Mouse (Mus musculus) frontal cortex, postnatal 36 days (tissue): ENCODE measurements at regions not wholly inside any gene's neighbourhood (a gene's known extent, or its start where the extent isn't known, plus 50 kb on each side); places are given as distances from the start of the nearest gene placed in this dataset.

Experiments
- DNase-seq, 2 experiments: peaks; one replicate each; pipeline ENCODE4 v3.0.0; 2022; ENCODE audit warnings: low spot score in 2 of 2

DNA sequence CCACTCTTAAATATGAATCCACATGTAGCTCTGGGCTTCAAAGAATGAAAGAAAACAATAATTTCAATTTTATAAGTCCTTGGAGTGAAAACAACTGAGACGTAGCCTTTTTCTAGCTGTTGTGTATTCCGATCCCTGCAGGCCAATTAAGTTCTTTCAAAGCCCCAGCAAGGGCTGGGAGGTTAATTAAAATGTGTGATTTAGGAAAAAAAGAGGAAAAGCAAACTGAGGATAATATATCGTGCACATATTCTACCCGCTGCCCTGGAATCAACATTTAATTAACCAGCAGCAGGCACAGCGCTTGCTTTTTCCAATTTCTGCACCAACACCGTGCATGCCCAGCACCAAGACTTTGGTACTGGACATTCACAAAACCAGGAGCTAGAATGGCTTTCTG is 167.0 kb downstream of the Nectin3 start:
- no peak for DNase-seq

DNA sequence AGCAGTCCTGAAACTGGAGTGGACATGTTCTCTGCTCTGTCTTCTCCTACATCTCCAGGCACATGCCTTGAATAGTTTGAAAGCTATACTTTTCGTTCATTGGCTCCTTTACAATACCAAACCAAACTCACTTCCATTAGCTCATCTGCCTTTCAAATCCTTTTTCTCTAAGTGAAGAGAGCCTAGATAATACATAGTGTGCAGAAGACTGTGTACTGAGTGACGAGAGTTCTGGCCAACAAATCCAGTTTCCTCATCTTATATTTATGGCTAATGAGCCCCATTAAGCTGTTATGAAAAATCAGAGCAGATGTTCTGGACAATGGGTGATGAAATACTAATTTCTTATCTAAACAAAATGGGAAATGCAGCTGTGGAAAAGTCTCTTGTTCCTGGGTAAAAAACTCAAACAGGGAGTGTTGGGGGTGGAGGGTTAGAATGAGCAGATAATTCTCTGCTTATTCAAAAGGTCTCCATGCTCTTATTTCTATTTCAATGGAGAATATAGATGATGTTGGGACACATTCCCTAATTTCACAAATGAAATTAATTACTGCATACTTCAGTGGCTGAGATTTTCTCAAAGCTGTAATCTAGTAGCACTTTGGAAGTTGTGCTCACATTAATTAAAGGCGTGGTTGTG is 144.3 kb upstream of the Gm4737 start:
- no peak for DNase-seq

DNA sequence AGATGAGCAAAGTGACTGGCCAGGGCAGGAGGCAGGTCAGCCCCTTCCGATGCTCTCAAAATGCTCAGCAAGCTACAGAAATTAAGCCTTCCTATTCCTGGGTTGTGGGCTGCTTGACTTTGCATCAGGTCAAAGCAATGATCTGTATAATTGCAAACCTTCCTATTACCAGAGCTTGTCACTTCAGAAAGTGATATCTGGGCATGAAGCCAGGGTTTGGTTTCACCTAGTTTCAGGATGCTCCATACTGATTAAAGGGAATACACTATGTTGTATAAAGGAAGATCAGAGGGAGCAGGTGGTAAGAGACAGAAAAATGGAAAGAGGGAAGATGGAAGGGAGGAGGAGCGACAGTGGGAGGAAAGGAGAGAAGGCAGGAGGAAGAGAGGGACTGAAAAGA is 142.3 kb upstream of the Gm4737 start:
- DNase-seq: no peak

DNA sequence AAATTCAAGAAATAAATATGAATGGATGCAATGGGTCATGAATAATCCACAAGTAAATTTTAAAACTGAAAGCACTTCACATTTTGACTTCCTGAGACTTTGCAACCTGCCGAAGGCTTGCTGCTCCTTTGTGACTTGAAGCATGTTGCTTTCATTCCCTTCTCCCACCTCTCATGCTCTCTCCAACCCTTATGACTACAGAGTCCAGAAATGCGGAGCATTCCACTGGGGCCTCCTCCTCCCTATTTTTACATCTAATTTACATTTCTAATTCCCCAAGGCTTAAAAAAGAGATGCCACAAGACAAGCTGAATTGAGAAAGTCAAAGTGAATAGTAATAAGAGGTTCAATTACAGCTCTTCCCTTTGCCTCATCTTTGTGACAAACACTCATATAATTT is 141.5 kb upstream of the Gm4737 start:
- DNase-seq: peak in 1 of 2 experiments; percentile 12

DNA sequence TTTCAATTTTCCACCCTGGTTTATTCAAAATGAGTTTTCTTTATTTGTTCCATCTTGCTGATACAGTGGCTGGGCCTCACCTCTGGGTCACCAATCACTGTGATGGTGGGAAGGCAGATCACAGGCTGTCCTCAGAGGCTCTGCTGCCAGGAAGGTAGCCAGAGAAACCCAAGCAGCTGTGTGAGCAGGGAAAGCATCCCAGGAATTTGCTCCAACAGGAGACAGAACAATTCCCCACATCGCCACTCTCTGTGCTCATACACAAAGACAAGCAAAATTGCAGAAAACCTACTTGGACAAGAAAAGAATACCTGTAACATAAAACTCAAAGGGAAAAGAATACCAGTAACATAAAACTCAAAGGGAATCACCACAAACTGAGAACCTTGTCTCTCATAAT is 139.0 kb upstream of the Gm4737 start:
- no peak for DNase-seq

- no peak for DNase-seq
These were observed 136.4 kb upstream of the Gm4737 start for GRCm38 (mm10) chr16:46291067-46291833.

GRCm38 (mm10) chr16:46290199-46290598 is 135.3 kb upstream of the Gm4737 start:
- peak; percentile 33 to 66 for DNase-seq

DNA sequence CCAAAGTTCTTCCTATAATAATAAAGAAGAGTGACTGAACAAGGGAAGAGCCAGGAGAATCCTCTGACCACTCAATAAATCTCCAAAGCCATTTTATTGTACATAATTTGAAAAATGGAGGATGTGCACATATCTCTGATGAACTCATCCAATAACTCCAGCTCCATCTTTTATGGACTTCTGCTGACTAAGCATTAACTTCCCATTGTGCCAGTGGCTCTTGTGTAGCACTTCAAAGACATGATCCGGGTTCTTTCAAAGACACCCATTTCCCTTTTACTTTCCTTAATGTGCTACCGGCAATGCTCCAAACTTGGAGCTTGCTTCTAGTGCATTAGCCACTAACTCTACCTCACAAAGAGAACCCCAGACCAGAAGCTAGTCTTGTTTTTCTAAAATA is 112.7 kb upstream of the Gm4737 start:
- DNase-seq: no peak

GRCm38 (mm10) chr16:46251639-46252038 is 96.8 kb upstream of the Gm4737 start:
- DNase-seq: no peak

DNA sequence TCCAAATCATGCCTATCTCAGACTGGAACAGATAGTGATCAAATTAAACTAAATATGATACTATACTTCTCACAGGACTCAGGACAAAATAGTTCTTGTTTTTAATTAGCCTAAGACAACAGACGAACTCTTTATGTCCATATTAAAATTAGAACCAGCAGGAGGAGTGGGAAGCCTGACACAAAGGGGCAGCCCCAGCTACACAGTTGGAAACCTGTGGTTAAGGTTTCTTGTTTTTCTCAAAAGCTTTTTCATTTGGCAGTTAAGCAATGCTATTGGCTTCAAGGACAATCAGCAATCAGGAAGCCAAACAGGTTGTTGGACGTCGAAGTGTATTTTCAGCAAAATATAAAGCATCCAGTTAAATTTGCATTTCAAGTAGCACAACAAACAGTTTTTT is 96.1 kb upstream of the Gm4737 start:
- DNase-seq: no peak

DNA sequence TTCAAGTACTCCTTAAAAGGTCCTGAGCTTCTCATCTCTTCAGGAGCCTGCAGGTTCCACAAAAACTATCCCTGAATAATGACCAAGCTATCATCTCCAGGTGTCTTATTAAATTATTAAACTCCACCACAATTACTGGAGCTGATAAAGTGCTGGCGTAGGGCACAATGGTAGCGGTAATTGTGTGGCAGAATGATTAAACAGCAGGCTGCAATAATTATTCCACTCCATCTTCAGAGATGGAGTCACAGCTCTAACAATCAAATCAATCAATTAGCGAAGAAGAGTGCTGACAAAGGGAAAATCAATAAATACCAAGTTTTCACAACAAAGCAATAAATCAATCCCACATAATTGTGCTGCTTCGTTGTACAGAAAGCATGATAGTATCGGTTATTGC is 90.7 kb upstream of the Gm4737 start:
- DNase-seq: no peak

DNA sequence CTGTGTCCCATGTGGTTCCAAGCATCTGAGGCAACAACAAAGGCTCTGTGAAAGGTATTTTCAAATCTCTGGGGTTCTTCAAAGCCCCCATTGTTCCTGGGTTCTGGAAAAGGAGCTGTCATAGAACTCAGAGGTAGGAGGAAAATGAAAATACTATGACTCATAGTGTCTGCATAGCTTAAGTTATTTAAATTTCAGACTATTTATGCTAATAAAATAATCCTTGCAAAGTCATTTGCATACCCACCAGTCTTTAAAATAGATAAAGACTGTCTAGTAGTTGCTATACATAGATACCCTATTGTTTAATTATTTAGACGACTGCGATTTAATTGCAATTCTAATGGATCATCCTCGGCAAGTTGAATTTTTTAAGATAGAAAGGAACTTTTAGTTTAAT is 73.9 kb upstream of the Gm4737 start:
- DNase-seq: no peak

DNA sequence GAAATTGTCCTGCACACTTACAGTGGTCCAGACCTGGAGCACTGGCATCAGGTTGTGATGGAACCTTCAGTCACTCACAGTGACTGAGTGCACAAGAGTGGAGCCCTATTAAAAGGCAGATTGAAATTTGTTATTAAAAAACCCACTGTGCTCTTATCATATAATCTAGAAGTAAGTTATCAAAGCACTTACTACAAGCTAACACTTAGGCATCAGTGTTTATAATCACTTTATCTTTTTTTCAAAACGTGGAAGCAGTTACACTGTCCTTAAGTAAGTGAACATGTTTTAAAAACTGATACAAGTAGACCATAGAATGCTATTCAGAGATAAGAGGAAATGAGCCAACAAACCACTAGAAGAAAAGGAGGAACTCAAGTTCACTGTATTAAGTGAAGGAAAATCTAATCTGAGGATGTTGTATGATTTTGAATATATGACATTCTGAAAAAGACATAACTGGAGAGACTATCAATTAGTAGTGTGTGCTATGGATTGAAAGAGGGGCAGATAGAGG is 68.3 kb upstream of the Gm4737 start:
- no peak for DNase-seq

GRCm38 (mm10) chr16:46212504-46212903 is 57.6 kb upstream of the Gm4737 start:
- no peak for DNase-seq

DNA sequence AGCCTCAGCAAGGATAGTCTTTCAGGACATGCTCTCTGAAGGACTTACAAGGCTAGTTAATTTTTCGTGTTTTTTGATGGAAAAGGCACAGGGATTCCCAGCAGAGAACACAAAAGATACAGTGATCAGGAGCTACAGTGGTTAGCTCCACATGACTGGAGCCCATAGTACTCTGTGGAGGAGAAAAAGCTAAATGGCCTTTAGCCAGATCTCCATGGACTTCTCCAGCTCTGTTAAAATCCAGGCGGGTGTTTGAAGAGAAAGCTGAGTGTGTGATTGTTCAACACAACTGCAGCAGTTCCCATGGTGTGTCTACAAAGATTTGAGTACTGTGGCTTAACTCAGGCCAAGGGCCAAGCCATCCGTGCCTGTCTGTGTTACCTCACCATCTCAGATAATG is 57.0 kb upstream of the Gm4737 start:
- DNase-seq: no peak

- no peak for DNase-seq
These were observed 50.2 kb upstream of the Gm4737 start for GRCm38 (mm10) chr16:46205114-46205513.
